Mouse (Mus musculus) midbrain, embryonic 13.5 days (tissue): ENCODE measurements around the gene Ppp4r3a. TPM values are rescaled to one million over a fixed set of nuclear protein-coding genes. Genes with fewer than 3 reads are reported as not detected.

Experiments used
- ATAC-seq: fragments of 200-750 bp; cut with Nextera tagmentation; 2 replicates; pipeline ENCODE4 v1.8.0; 2017; ENCODE audit warnings: mild to moderate bottlenecking, moderate TSS enrichment, moderate library complexity
- H3K27ac ChIP-seq: fragments of 300-500 bp; sonication (generic); 2 replicates; pipeline ENCODE4 v1.5.1; 2015; ENCODE audit warnings: inconsistent platforms, mild to moderate bottlenecking, moderate library complexity
- H3K27me3 ChIP-seq: fragments of 300-500 bp; sonication (generic); 2 replicates; pipeline ENCODE4 v1.6.1; 2015; ENCODE audit warnings: mild to moderate bottlenecking, inconsistent platforms
- H3K36me3 ChIP-seq: fragments of 300-500 bp; sonication (generic); 2 replicates; pipeline ENCODE4 v1.6.1; 2015; ENCODE audit warnings: mild to moderate bottlenecking, inconsistent platforms
- H3K4me1 ChIP-seq: fragments of 300-500 bp; sonication (generic); replicated peaks from 2 replicates; pipeline ENCODE4 v1.6.1; 2015; ENCODE audit warnings: inconsistent platforms
- H3K4me2 ChIP-seq: fragments of 300-500 bp; sonication (generic); replicated peaks from 2 replicates; pipeline ENCODE4 v1.6.1; 2015; ENCODE audit warnings: moderate library complexity, mild to moderate bottlenecking, inconsistent platforms
- H3K4me3 ChIP-seq: fragments of 300-500 bp; sonication (generic); replicated peaks from 2 replicates; pipeline ENCODE4 v1.5.1; 2015; ENCODE audit warnings: mild to moderate bottlenecking, inconsistent platforms
- H3K9ac ChIP-seq: fragments of 300-500 bp; sonication (generic); replicated peaks from 2 replicates; pipeline ENCODE4 v1.6.1; 2015; ENCODE audit warnings: mild to moderate bottlenecking, inconsistent platforms
- H3K9me3 ChIP-seq: fragments of 300-500 bp; sonication (generic); 2 replicates; pipeline ENCODE4 v1.6.1; 2016; ENCODE audit warnings: mild to moderate bottlenecking, inconsistent platforms
- WGBS: fragments of 180-500 bp; shearing (Covaris S2); methylation state at CpG from one replicate; pipeline ENCODE4 v1.1.7; 2015; 5-methylcytosine and 5-hydroxymethylcytosine counted together
- microRNA counts: library from miRNA; unstranded; fragments of <30 nt; microRNA quantifications from one replicate; lab custom pipeline; 2016
- microRNA-seq: library from miRNA; unstranded; fragments of <30 nt; microRNA quantifications from one replicate; pipeline ENCODE4, GENCODE M21; 2016
- polyA plus RNA-seq: library from polyadenylated mRNA; unstranded; fragments of >200 nt; fragmentation: Nextera tagmentation; extraction: Ambion mirVana; gene quantifications from 2 replicates; pipeline ENCODE4 v1.2.1, GENCODE M21; 2015

Gene Ppp4r3a
- polyA plus RNA-seq, 1 experiment from 2014 or later = 37.6 TPM

DNA sequence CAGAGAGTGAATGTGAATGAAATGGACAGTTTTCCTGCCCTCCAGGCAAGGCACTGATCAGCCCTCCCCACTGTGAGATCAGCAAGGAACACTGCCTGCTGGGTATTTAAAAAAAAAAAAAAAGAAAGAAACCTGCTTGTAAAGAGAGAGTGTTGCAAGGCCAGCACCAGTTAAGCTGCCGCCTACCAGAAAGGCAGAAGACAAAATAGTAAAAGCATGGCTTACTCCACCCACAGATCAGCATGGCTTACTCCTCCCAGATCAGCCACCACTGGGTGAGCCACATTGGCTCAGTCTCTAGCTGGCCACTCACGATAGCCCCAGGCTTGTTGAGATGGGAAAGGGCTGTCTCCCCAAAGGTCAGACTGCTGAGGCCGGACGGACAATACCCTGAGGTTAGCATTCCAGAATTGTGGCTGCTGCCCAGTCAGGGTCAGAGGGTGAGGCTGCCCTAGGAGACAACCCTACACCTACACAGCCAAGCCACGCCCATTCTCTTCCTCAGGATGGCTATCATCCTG lies 87.1 kb downstream of the Ppp4r3a start:
- H3K27ac ChIP-seq = peak overlapping the region; percentile 60
- no peaks in the 10 kb centered on the region for H3K9me3 ChIP-seq
- no peak overlapping the region for H3K4me3 ChIP-seq
- peaks cover 67% of the 10 kb centered on the region for H3K4me1 ChIP-seq
- 0 out of 2 replicates have a peak overlapping the region, but pooled peaks have one; percentile 17 for H3K4me2 ChIP-seq
- 18% methylated on average over 5 of the region's 5 CpGs for WGBS
- H3K9ac ChIP-seq = no peak overlapping the region
- ATAC-seq = peak; percentile 17; the same call in 1 of the 2 replicates
- no peaks in the 10 kb centered on the region for H3K36me3 ChIP-seq
- 0 out of 2 replicates have a peak, but pooled peaks cover 3% of the 10 kb centered on the region for H3K27me3 ChIP-seq

DNA sequence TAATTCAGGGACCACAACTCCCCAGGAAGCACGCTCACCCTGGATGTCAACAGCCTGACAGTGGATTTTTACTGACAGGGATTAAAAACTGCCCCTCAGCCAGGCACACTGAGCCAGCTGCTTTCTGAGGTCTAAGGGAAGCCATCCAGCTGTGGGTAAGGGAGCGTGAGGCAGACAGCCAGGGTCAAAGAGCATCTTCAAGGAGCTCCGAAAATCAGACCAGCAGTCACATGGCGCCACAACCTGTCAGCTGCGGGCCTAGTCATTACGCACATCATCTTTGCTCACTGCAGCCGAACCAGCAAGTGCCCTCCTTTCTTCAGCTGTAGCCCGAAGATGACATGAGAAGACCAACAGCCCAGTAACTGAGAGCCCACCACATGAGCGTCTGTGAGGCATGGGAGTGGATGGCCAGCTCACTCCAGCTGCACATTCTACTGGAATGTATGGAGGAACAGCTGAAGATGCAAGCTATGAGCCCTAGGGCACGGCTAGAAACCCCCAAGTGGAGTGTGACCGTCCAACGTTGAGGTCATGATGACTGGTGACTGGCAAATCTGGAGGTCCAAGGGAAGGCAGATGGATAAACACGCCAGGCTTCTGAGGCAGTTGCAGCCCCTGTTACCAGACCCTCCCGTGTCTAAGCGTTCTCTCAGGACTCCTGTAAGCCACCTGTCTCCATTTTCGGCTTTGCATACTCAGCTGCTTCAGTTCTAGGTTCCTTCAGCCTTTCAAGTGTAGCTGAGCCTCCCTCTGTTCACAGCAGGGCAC lies 87.7 kb downstream of the Ppp4r3a start:
- ATAC-seq = peak; percentile 21; the same call in 1 of the 2 replicates
- Histone ChIP-seq H3K4me2 (peak overlapping the region; percentile 17; the same call in 1 of the 2 replicates), H3K9me3 (no peaks in the 10 kb centered on the region), H3K27me3 (0 out of 2 replicates have a peak, but pooled peaks cover 3% of the 10 kb centered on the region), H3K36me3 (no peaks in the 10 kb centered on the region), H3K27ac (peak overlapping the region; percentile 60), H3K4me3 (no peak overlapping the region), H3K9ac (no peak overlapping the region; the same call in 1 of the 2 replicates), H3K4me1 (peaks cover 67% of the 10 kb centered on the region)
- 21% methylated on average over 16 of the region's 16 CpGs for WGBS

DNA sequence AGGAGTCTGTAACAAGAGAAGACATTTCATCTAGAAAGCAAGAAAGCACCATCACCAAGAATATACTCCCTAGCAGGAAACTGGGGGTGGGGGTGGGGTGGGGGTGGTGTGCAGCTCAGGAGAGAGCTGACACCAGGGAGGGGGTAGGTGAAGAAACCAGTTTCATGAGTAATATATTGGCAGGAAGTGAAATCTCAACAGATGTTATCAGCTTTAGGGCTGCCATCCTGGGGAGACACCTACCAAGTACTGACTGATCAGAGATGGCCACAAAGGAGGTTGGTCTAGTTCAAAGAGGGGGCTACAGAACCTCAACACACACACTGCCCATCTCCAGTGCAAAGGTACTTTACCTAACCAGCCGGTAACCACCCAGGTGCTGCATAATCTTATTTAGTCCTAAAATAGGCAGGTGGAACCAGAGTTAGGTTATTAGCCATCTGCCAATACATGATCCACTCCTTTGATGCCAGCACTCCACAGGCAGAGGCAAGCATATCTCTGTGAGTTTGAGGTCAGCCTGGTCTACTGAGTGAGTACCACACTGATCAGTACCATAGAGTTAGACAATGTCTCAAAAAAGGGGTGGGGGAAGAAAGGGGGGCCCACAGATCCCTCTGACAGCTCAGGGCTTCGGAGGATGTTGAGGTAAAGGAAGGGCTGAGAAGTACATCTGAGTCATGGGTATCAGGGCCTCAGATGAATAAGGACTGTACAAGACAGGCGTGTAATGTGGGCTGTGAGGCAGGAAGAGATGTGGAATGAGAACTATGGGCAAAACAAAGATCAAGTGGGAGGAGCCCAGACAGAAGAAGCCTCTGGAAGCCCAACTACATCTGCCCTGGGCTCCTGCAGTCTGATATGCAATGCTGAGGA lies 89.1 kb downstream of the Ppp4r3a start:
- Histone ChIP-seq H3K4me1 (peaks cover 77% of the 10 kb centered on the region), H3K36me3 (no peaks in the 10 kb centered on the region), H3K27ac (no peak overlapping the region), H3K9me3 (no peaks in the 10 kb centered on the region), H3K27me3 (0 out of 2 replicates have a peak, but pooled peaks cover 3% of the 10 kb centered on the region), H3K4me3 (no peak overlapping the region), H3K4me2 (no peak overlapping the region), H3K9ac (no peak overlapping the region)
- no peak for ATAC-seq
- 61% methylated on average over 3 of the region's 3 CpGs for WGBS

DNA sequence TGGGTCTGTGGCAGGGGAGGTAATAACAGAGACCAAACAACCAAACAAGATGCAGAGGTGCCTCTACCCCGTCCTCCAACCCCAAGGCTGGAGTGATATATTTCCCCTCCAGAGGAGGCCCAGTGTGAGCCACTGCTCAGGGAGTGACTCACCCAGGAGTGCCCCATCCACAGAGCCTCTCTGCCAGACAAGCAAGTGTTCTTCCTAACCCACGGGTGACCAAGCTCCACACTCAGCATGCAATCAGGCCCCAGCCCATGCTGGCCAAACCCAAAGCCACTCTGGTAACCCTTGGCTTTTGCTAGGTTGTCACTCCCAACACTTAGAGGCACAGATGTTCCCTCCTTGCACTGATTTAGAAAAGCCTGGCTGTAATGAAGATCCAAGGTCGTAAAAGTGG lies 90.4 kb downstream of the Ppp4r3a start:
- Histone ChIP-seq H3K9ac (no peak overlapping the region), H3K4me1 (peaks cover 77% of the 10 kb centered on the region), H3K27me3 (0 out of 2 replicates have a peak, but pooled peaks cover 3% of the 10 kb centered on the region), H3K4me3 (no peak overlapping the region), H3K36me3 (no peaks in the 10 kb centered on the region), H3K9me3 (no peaks in the 10 kb centered on the region), H3K27ac (no peak overlapping the region), H3K4me2 (no peak overlapping the region)
- 81% methylated on average over 3 of the region's 3 CpGs for whole genome bisulfite sequencing
- ATAC-seq = no peak

DNA sequence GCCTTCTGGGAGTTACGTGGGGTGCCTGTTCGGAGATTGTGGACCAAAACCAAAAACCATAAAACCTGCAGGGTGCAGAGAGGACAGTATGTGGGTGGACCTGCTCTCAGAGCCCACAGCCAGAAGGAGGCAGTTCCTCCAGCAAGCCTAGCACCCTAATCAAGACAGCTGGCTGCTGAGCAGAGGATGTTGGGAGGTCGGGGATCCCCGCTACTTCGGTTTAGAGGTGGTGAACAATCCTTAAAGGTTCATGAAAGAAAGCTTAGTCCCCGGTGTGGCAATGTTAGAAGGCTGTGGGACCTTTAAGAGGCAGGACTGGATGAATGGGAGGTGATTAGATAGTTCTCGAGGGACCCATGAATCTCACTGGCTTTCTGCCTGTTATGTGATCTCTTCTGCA lies 91.0 kb downstream of the Ppp4r3a start:
- no peak overlapping the region for H3K4me2 ChIP-seq
- WGBS = 85% methylated on average over 7 of the region's 7 CpGs
- H3K9me3 ChIP-seq = no peaks in the 10 kb centered on the region
- no peaks in the 10 kb centered on the region for H3K36me3 ChIP-seq
- H3K27me3 ChIP-seq = 0 out of 2 replicates have a peak, but pooled peaks cover 3% of the 10 kb centered on the region
- no peak overlapping the region for H3K4me3 ChIP-seq
- no peak overlapping the region for H3K9ac ChIP-seq
- H3K27ac ChIP-seq = no peak overlapping the region
- no peak for ATAC-seq
- peaks cover 73% of the 10 kb centered on the region for H3K4me1 ChIP-seq

DNA sequence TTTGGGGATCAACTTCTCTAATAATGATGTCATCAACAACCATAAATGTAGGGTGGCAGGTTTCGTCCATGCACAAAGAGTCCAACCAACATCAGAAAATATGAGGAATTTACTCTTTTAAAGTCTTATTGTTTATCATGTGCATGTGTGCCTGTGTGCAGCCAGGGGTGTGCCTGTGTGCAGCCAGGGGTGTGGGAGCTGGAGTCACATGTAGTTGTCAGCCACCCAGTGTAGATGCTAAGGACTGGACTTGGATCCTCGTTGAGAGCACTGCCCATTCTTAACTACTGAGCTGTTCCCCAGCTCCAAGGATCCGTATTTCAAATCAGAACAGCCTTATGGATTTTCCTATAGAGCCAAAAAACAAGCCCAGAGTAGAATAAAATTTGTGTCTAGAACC lies 92.4 kb downstream of the Ppp4r3a start:
- H3K4me1 ChIP-seq = peaks cover 63% of the 10 kb centered on the region
- no peak overlapping the region for H3K4me3 ChIP-seq
- no peak overlapping the region for H3K9ac ChIP-seq
- no peaks in the 10 kb centered on the region for H3K9me3 ChIP-seq
- H3K27me3 ChIP-seq = no peaks in the 10 kb centered on the region
- 82% methylated on average over 3 of the region's 3 CpGs for WGBS
- peak overlapping the region; percentile 74; the same call in 1 of the 2 replicates for H3K27ac ChIP-seq
- H3K36me3 ChIP-seq = no peaks in the 10 kb centered on the region
- H3K4me2 ChIP-seq = no peak overlapping the region
- no peak for ATAC-seq

DNA sequence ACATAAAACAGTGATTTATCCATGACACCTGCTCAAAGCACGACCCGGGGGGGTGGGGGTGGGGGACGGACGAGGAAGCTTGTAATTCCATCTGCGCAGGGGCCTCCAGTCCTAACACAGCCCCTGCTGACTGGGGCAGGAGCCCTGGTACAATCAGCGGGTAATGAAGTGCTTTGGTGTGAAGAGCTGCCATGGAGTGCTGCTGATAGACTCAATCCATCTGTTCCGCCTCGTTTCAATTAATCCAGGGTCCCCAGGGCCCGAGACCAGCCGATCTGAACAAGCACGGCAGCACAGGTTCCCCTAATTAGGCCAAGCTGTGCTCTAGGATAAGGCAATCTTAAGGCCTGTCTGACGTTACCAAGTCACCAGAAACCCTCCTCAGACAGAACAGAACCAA lies 93.2 kb downstream of the Ppp4r3a start:
- 10% methylated on average over 12 of the region's 12 CpGs for WGBS
- peak; percentile 86 for ATAC-seq
- no peaks in the 10 kb centered on the region for H3K9me3 ChIP-seq

DNA sequence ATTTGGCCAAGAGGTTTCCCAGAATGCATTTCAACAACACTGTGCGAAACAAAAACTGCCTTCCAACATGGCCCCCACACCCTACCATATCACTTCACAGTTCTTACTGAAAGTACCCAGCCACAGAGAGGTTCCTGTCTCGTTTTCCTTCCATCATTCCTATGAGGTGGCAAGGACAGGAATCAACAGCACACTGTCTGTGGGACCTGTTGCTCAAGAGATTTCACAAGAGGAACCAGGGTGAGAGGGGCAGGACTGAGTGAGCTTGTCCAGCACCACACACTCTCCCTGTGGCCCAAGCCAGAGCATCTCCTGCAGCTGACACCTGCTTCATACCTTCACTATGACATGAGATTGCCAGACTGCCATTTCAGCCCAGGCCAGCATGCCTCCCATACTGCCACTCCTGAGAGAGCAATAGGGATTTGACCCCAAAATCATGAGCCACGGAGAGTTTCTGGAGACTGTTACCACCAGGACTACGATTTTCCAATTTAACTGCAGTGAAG lies 93.7 kb downstream of the Ppp4r3a start:
- Histone ChIP-seq H3K4me1 (peaks cover 55% of the 10 kb centered on the region), H3K4me2 (no peak overlapping the region), H3K4me3 (no peak overlapping the region), H3K27ac (peak overlapping the region; percentile 74), H3K27me3 (no peaks in the 10 kb centered on the region), H3K9ac (no peak overlapping the region), H3K9me3 (no peaks in the 10 kb centered on the region), H3K36me3 (no peaks in the 10 kb centered on the region)
- 49% methylated on average over 4 of the region's 4 CpGs for WGBS
- peak; percentile 41 for ATAC-seq

More for the DNA sequence above, 93.2 kb downstream of the Ppp4r3a start:
- Histone ChIP-seq H3K4me2 (no peak overlapping the region), H3K9ac (no peak overlapping the region), H3K27me3 (no peaks in the 10 kb centered on the region), H3K36me3 (no peaks in the 10 kb centered on the region), H3K4me3 (no peak overlapping the region), H3K4me1 (peaks cover 55% of the 10 kb centered on the region), H3K27ac (peak overlapping the region; percentile 74)

MicroRNAs within 50 kb of the gene (microRNA counts, 519-probe panel; counts per million panel counts)
- 110 counts per million, percentile 56 among the panel's probes with 10 or more counts for microRNA mmu-miR-1190 (lab: Ali Mortazavi, UCI)

Small RNA genes within 50 kb of the gene (microRNA-seq; reads per million reads assigned to microRNA genes)
- not detected for gene Mir1190

Other genes starting within 250 kb of the Ppp4r3a start
- gene Gpr68, start 175.5 kb downstream of the Ppp4r3a start, polyA plus RNA-seq = 1.5 and 1.6 TPM in 2 replicates
- 15.6 and 16.5 TPM in 2 replicates for gene Ccdc88c, start 54.6 kb downstream of the Ppp4r3a start, polyA plus RNA-seq